Mouse (Mus musculus): ENCODE measurements around the gene Med15. TPM values are rescaled to one million over a fixed set of nuclear protein-coding genes. Genes with fewer than 3 reads are reported as not detected.

Med15 gene
- polyA plus RNA-seq, 1 experiment from 2014 or later: 50.3 TPM

- H3K36me3 ChIP-seq: no peaks in the 10 kb centered on the region
- 0 out of 2 replicates have a peak, but pooled peaks cover 3% of the 10 kb centered on the region for H3K27me3 ChIP-seq (replicated peaks)
- no peak overlapping the region for H3K4me3 ChIP-seq
- no peak overlapping the region for H3K9ac ChIP-seq
- H3K9me3 ChIP-seq: no peaks in the 10 kb centered on the region
- no peak for ATAC-seq (ENCODE audit: low FRiP score, low read depth)
- no peaks in the 10 kb centered on the region for H3K4me1 ChIP-seq
- no peak overlapping the region for H3K4me2 ChIP-seq (replicated peaks)
- H3K27ac ChIP-seq: no peak overlapping the region
These were observed 2.7 kb downstream of the Med15 start for GRCm38 (mm10) chr16:17729974-17730373.

DNA sequence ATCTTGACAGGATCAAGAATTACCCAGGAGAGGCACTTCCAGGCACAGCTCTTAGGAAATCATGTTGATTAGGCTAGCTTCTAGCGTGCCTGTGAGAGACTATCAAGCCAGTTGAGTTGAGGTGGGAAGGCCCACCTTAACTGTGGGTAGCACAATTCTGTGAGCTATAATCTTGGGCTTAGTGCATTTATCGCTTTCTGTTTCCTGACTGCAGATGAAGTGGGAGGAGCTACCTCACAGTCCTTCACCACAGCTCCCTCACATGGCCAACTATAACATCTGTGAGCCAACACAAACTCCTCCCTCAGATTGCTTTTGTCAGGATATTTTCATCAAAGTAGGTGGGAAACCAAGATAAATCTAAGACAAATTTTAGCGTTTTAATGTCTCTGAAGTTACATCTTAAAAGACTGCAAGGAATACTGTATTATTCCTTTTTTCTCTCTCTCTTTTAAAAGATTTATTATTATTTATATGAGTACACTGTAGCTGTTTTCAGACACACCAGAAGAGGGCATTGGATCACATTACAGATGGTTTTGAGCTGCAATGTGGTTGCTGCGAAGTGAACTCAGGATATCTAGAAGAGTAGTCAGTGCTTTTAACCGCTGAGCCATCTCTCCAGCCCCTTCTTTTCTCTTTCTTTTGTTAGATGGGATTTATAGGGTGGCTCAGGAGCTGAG, 5.4 kb downstream of the Med15 start:
- ATAC-seq (ENCODE audit: low FRiP score, low read depth): no peak
- H3K4me1 ChIP-seq: no peaks in the 10 kb centered on the region
- H3K27me3 ChIP-seq (replicated peaks): no peaks in the 10 kb centered on the region
- no peak overlapping the region for H3K4me3 ChIP-seq
- H3K9me3 ChIP-seq: no peaks in the 10 kb centered on the region
- no peak overlapping the region for H3K9ac ChIP-seq
- no peaks in the 10 kb centered on the region for H3K36me3 ChIP-seq
- H3K27ac ChIP-seq: no peak overlapping the region
- 0 out of 2 replicates have a peak overlapping the region, but pooled peaks have one; percentile 10 for H3K4me2 ChIP-seq (replicated peaks)
- 20% methylated on average over 5 of the region's 5 CpGs for WGBS

GRCm38 (mm10) chr16:17724448-17724847, 8.2 kb downstream of the Med15 start:
- ATAC-seq (ENCODE audit: low FRiP score, low read depth): peak; percentile 11; the same call in 1 of the 2 replicates
- Histone ChIP-seq H3K36me3 (no peaks in the 10 kb centered on the region), H3K4me2 (replicated peaks) (no peak overlapping the region), H3K27me3 (replicated peaks) (no peaks in the 10 kb centered on the region), H3K4me1 (peaks cover 16% of the 10 kb centered on the region), H3K9ac (no peak overlapping the region), H3K9me3 (no peaks in the 10 kb centered on the region), H3K4me3 (no peak overlapping the region), H3K27ac (no peak overlapping the region)
- WGBS: 99% methylated on average over 3 of the region's 3 CpGs

- no peak overlapping the region for H3K4me3 ChIP-seq
These were observed 9.4 kb downstream of the Med15 start for GRCm38 (mm10) chr16:17723325-17723626.

DNA sequence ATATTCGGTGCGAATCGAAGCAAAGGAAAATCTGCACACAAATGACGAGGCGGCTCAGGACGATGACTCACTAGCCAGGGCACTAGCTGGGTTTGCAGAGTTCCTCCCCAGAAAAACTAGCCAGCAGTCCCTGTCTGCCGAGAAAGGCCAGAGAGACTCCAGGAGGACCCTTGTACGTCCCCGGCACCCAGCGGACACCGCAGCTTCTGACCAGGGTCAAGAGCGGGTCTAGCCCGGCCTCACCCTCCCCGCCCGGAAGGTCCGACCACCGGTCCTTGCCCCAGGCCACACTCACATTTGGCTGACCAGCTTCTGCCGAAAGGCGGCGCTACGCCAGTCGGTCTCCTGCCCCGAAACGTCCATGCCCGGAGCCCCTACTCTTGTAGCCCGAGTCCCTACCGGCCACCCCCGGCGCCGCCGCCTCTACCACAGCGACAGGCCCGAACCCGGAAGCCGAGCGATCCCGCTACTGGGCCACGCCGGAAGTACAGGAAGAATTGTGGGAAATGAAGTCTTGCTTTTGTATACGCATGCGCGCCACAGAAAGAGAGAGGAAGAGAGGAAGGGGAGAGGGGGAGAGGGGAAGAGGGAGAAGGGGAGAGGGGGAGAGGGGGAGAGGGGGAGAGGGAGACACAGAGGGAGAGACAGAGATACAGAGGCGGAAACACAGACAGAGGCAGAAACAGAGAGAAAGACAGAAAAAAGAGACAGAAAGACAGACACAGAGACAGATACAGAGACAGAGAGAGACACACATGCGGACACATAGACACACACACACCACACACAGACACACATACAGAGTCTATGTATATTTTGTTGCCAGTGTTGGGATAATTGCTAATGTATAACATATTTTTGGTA, 10.0 kb downstream of the Med15 start:
- no peaks in the 10 kb centered on the region for H3K27me3 ChIP-seq (replicated peaks)
- peak overlapping the region; percentile 88 for H3K4me2 ChIP-seq (replicated peaks)
- peaks cover 16% of the 10 kb centered on the region for H3K4me1 ChIP-seq
- 2% methylated on average over 44 of the region's 44 CpGs for WGBS
- peak overlapping the region; percentile 94 for H3K9ac ChIP-seq
- no peaks in the 10 kb centered on the region for H3K9me3 ChIP-seq
- H3K27ac ChIP-seq: peak overlapping the region; percentile 77
- ATAC-seq (ENCODE audit: low FRiP score, low read depth): peak; percentile 93
- H3K36me3 ChIP-seq: no peaks in the 10 kb centered on the region
- peak overlapping the region; percentile 92 for H3K4me3 ChIP-seq

More at GRCm38 (mm10) chr16:17723325-17723626, 9.4 kb downstream of the Med15 start:
- Histone ChIP-seq H3K9me3 (no peaks in the 10 kb centered on the region), H3K9ac (no peak overlapping the region), H3K4me2 (replicated peaks) (peak overlapping the region; percentile 88; the same call in 1 of the 2 replicates), H3K27me3 (replicated peaks) (no peaks in the 10 kb centered on the region), H3K27ac (no peak overlapping the region), H3K4me1 (peaks cover 16% of the 10 kb centered on the region), H3K36me3 (no peaks in the 10 kb centered on the region)
- ATAC-seq (ENCODE audit: low FRiP score, low read depth): no peak
- WGBS: 79% methylated on average over 1 of the region's 1 CpGs

DNA sequence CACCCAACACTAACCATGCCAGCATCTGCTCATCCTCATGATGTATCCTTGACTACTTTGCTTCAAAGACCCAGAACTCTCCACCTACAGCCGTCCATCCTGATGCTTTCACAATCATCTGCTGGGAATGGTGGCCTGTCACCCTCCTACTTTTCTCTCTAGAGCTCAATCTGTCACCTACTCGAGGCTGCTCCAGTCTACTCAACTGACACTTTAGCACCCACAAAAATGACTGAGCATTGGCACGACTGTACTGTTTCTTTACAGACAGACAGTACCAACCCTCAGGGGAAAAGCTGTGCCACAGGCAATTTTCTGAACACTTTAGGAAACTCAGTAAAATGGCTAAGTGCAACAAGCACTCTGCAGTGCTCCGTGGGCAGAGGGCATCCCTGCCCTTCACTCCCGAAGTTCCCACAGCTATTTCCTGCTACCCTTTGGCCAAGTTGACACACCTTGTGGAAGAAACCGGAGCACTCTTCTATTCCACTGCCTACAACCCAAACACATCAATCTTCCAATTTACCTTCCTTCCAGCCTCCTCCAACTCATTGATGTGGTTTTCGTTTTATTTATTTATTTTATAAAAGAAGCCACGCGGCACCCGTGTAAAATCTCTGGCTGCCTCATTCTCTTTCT, 10.8 kb downstream of the Med15 start:
- 0 out of 2 replicates have a peak, but pooled peaks have one; percentile 24 for ATAC-seq (ENCODE audit: low FRiP score, low read depth)
- Histone ChIP-seq H3K4me1 (peaks cover 16% of the 10 kb centered on the region), H3K9me3 (no peaks in the 10 kb centered on the region), H3K4me2 (replicated peaks) (peak overlapping the region; percentile 88), H3K27me3 (replicated peaks) (no peaks in the 10 kb centered on the region), H3K36me3 (no peaks in the 10 kb centered on the region), H3K9ac (peak overlapping the region; percentile 94), H3K4me3 (peak overlapping the region; percentile 92), H3K27ac (peak overlapping the region; percentile 77; the same call in 1 of the 2 replicates)
- 8% methylated on average over 10 of the region's 10 CpGs for WGBS

GRCm38 (mm10) chr16:17721114-17721808, 11.4 kb downstream of the Med15 start:
- no peaks in the 10 kb centered on the region for H3K36me3 ChIP-seq
- peak overlapping the region; percentile 94; the same call in 1 of the 2 replicates for H3K9ac ChIP-seq
- no peak for ATAC-seq (ENCODE audit: low FRiP score, low read depth)
- peak overlapping the region; percentile 88 for H3K4me2 ChIP-seq (replicated peaks)
- H3K27me3 ChIP-seq (replicated peaks): no peaks in the 10 kb centered on the region
- no peaks in the 10 kb centered on the region for H3K9me3 ChIP-seq
- peaks cover 16% of the 10 kb centered on the region for H3K4me1 ChIP-seq
- no peak overlapping the region for H3K27ac ChIP-seq
- 74% methylated on average over 9 of the region's 9 CpGs for WGBS
- peak overlapping the region; percentile 92 for H3K4me3 ChIP-seq

DNA sequence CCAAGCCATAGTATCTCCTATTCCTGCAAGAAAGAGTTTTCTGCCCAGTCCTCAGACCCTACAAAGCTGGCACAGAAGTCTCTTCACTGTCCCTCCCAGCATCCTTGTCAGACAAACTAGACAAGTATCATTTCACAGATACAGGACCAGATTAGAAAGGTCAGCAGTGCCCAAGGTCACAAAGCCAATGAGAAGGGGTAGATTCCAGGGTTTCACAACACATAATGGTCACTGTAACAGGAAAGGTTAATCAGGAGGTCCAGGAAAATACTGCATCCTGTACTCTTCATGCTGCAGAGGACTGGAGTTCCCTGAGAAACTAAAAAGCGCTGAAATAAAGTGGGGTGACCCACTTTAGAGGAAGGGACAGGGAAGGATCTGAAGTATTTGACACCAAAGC, 14.9 kb downstream of the Med15 start:
- H3K4me3 ChIP-seq: no peak overlapping the region

DNA sequence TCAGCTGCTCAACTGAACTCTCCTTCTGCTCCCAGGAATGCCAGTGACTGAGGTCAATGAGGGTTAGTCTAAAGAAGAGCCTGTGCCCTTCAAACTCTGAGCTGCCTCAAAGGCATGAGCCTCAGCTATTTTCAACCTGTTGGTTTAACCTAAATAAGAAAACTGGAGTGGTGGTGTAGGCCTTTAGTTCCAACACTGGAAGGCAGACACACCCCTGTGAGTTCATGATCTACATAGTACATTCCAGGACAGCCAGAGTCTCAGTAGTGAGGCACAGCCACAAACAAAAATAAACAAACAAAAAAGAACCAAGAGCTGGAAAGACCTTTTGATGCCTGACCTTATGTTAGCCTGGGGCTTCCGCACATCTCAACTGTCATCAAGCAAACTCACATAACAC, 25.1 kb downstream of the Med15 start:
- 86% methylated on average over 1 of the region's 1 CpGs for WGBS
- Histone ChIP-seq H3K27me3 (replicated peaks) (no peaks in the 10 kb centered on the region), H3K9ac (no peak overlapping the region), H3K9me3 (no peaks in the 10 kb centered on the region), H3K4me3 (no peak overlapping the region), H3K36me3 (peaks cover 2% of the 10 kb centered on the region), H3K27ac (no peak overlapping the region), H3K4me2 (replicated peaks) (no peak overlapping the region), H3K4me1 (no peaks in the 10 kb centered on the region)
- ATAC-seq (ENCODE audit: low FRiP score, low read depth): no peak

More for the DNA sequence above, 14.9 kb downstream of the Med15 start:
- no peak overlapping the region for H3K27ac ChIP-seq
- no peak for ATAC-seq (ENCODE audit: low FRiP score, low read depth)
- H3K9ac ChIP-seq: no peak overlapping the region
- no peaks in the 10 kb centered on the region for H3K36me3 ChIP-seq
- no peaks in the 10 kb centered on the region for H3K27me3 ChIP-seq (replicated peaks)
- no peak overlapping the region for H3K4me2 ChIP-seq (replicated peaks)
- 95% methylated on average over 1 of the region's 1 CpGs for WGBS
- H3K4me1 ChIP-seq: peaks cover 16% of the 10 kb centered on the region
- H3K9me3 ChIP-seq: no peaks in the 10 kb centered on the region

DNA sequence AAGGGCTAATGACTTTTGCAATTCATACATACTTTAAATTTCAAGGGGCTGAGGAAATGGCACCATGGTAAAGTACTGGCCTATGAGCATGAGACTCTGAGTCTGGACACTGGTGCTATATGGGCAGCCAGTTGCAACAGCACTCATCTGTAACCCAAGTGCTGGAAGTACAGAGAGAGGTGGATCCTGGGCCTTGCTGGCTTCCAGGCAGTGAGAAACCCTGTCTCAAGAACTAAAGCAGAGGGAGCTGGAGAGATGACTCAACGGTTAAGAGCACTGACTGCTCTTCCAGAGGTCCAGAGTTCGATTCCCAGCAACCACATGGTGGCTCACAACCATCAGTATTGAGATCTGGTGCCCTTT, 31.7 kb downstream of the Med15 start:
- no peak for ATAC-seq (ENCODE audit: low FRiP score, low read depth)
- H3K27me3 ChIP-seq (replicated peaks): no peaks in the 10 kb centered on the region
- no peak overlapping the region for H3K4me3 ChIP-seq
- 89% methylated on average over 2 of the region's 2 CpGs for WGBS
- H3K9me3 ChIP-seq: no peaks in the 10 kb centered on the region
- peaks cover 31% of the 10 kb centered on the region for H3K36me3 ChIP-seq
- H3K27ac ChIP-seq: no peak overlapping the region
- H3K9ac ChIP-seq: no peak overlapping the region
- no peaks in the 10 kb centered on the region for H3K4me1 ChIP-seq
- H3K4me2 ChIP-seq (replicated peaks): no peak overlapping the region

DNA sequence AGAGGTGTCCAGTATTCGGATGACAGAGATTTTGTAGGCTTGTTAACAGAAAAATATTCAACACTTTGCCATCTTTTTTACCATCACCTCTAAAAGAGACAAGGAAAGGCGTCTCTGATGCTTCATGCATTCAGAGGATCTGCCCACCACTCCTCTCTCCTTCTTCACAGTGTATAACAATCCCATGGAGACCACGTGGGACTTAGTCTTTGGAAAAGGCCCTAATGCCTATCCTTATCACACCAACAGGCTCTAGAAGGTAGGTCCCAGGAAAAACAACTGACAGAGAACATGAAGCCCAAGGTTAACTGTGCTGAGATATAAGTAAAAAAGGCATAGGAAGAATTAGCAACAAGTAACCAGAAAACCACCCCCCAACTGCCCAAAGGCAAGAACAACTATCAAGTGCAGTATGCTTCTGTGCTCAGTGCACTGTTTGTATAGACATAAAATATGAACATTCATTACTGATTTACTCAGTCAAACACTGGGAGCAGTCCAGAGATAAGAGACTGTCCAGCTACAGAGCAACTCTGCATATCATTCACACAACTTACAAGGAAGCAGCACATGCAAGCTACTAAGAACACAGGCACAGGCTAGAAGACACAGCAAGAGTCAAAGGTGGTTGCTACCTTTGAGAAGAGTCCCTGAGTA, 32.2 kb downstream of the Med15 start:
- Histone ChIP-seq H3K36me3 (peaks cover 36% of the 10 kb centered on the region), H3K27me3 (replicated peaks) (no peaks in the 10 kb centered on the region), H3K9me3 (no peaks in the 10 kb centered on the region), H3K4me2 (replicated peaks) (no peak overlapping the region), H3K4me3 (no peak overlapping the region), H3K27ac (no peak overlapping the region), H3K4me1 (no peaks in the 10 kb centered on the region), H3K9ac (no peak overlapping the region)
- 83% methylated on average over 3 of the region's 3 CpGs for WGBS
- ATAC-seq (ENCODE audit: low FRiP score, low read depth): no peak

All from neural tube, embryonic 12.5 days (tissue).